Mouse (Mus musculus) CH12.LX (cell line): ENCODE measurements around the gene Fra10ac1. TPM values are rescaled to one million over a fixed set of nuclear protein-coding genes. Genes with fewer than 3 reads are reported as not detected.

Experiments used
- DNase-seq: peaks from one replicate; pipeline ENCODE4 v3.0.0-alpha.2; 2013; ENCODE audit errors: extremely low read depth
- H3K27ac ChIP-seq: 2 replicates; pipeline ENCODE4 v1.5.1; 2012; ENCODE audit warnings: low read depth, mild to moderate bottlenecking, control low read depth, moderate library complexity; ENCODE audit not compliant: insufficient read depth
- H3K27me3 ChIP-seq: replicated peaks from 2 replicates; pipeline ENCODE3; 2012; ENCODE audit warnings: inconsistent platforms
- H3K36me3 ChIP-seq, 2 experiments: replicated peaks in 1 of 2; 2 replicates each; pipeline versions ENCODE3 to v1.6.1; 2012; ENCODE audit warnings: inconsistent platforms in 1 of 2, low read length in 1 of 2, mild to moderate bottlenecking in 1 of 2, mixed read lengths in 1 of 2, moderate library complexity in 1 of 2; ENCODE audit not compliant: control insufficient read depth in 1 of 2, insufficient read depth in 1 of 2
- H3K4me1 ChIP-seq, 2 experiments: 2 replicates each; pipeline ENCODE4 v1.6.1; 2012; ENCODE audit warnings: inconsistent platforms in 1 of 2, moderate library complexity in 1 of 2; ENCODE audit not compliant: insufficient read depth in 2 of 2, control insufficient read depth in 1 of 2
- H3K4me2 ChIP-seq: 2 replicates; pipeline ENCODE4 v1.6.1; 2012; ENCODE audit warnings: low read depth, mild to moderate bottlenecking, control low read depth; ENCODE audit not compliant: poor library complexity, insufficient read depth, severe bottlenecking
- H3K4me3 ChIP-seq, 3 experiments: fragments of 150-350 bp in 1 of 3; sonication (generic) in 1 of 3; replicated peaks in 1 of 3; 2 replicates each; pipeline versions ENCODE3 to v1.5.1; 2011 to 2012; ENCODE audit warnings: low read depth in 2 of 3, low read length in 2 of 3, mild to moderate bottlenecking in 2 of 3, moderate library complexity in 2 of 3, control low read depth in 1 of 3, improper control_type of control experiment in 1 of 3, inconsistent platforms in 1 of 3, mixed read lengths in 1 of 3; ENCODE audit not compliant: poor library complexity in 1 of 3
- H3K79me2 ChIP-seq: replicated peaks from 2 replicates; pipeline ENCODE4 v1.6.1; 2012; ENCODE audit warnings: mild to moderate bottlenecking, moderate library complexity; ENCODE audit not compliant: control insufficient read depth, poor library complexity, insufficient read depth, severe bottlenecking; ENCODE audit errors: extremely low read depth
- H3K9ac ChIP-seq: 2 replicates; pipeline ENCODE4 v1.6.1; 2012; ENCODE audit warnings: low read depth, mild to moderate bottlenecking, control low read depth, moderate library complexity; ENCODE audit not compliant: insufficient read depth
- H3K9me3 ChIP-seq: replicated peaks from 2 replicates; pipeline ENCODE3; 2012; ENCODE audit warnings: low read length, inconsistent platforms, mixed read lengths
- CHD2 ChIP-seq: IDR thresholded peaks from 2 replicates; pipeline ENCODE4 v1.6.1; 2011; ENCODE audit warnings: low read length, improper control_type of control experiment
- E2F4 ChIP-seq: IDR thresholded peaks from 2 replicates; pipeline ENCODE4 v1.6.1; 2011; ENCODE audit warnings: low read depth, low read length, improper control_type of control experiment; ENCODE audit not compliant: insufficient replicate concordance
- GABPA ChIP-seq: IDR thresholded peaks from 2 replicates; pipeline ENCODE4 v1.6.1; 2012; ENCODE audit warnings: low read depth, low read length, improper control_type of control experiment, inconsistent platforms; ENCODE audit not compliant: insufficient replicate concordance
- MAZ ChIP-seq: IDR thresholded peaks from 2 replicates; pipeline ENCODE4 v1.6.1; 2012; ENCODE audit warnings: low read depth, mild to moderate bottlenecking, inconsistent platforms, low read length, improper control_type of control experiment, moderate library complexity
- MXI1 ChIP-seq: IDR thresholded peaks from 2 replicates; pipeline ENCODE4 v1.6.1; 2011; ENCODE audit warnings: mild to moderate bottlenecking, low read depth, low read length, improper control_type of control experiment
- RCOR1 ChIP-seq: conservative IDR thresholded peaks from 2 replicates; pipeline ENCODE4 v1.6.1; 2012; ENCODE audit warnings: low read depth, mild to moderate bottlenecking, inconsistent platforms, low read length, improper control_type of control experiment
- TBP ChIP-seq: conservative IDR thresholded peaks from 2 replicates; pipeline ENCODE4 v1.6.1; 2011; ENCODE audit warnings: low read depth, low read length, improper control_type of control experiment
- USF1 ChIP-seq: IDR thresholded peaks from 2 replicates; pipeline ENCODE4 v1.6.1; 2014; ENCODE audit warnings: low read depth, mild to moderate bottlenecking, inconsistent platforms, low read length, improper control_type of control experiment
- dilution Hi-C: fragments of 300-500 bp; cut with MboI; formaldehyde crosslinking; loops from 2 replicates; pipeline ENCODE4 v1.14.3; 2020; ENCODE audit warnings: low sequenced_read_pairs; ENCODE audit not compliant: extremely low pct_unique_long_range_greater_than_20kb, extremely low pct_ligation_motif_present
- in situ Hi-C: fragments of 300-500 bp; cut with MboI; formaldehyde crosslinking; loops from 3 replicates; pipeline ENCODE4 v1.14.3; 2019; ENCODE audit warnings: low sequenced_read_pairs, low pct_ligation_motif_present, low pct_unique_long_range_greater_than_20kb, mixed read lengths
- polyA plus RNA-seq: library from polyadenylated mRNA; unstranded; fragments of >175 nt; gene quantifications from 2 replicates; pipeline ENCODE4 v1.2.1, GENCODE M21; 2012; ENCODE audit warnings: low read depth; ENCODE audit not compliant: insufficient read length
- total RNA-seq, 2 experiments: library from RNA; depleted of rRNA; stranded (reverse); fragments of 300-350 nt in 1 of 2; fragments of >200 nt in 1 of 2; gene quantifications; 2 replicates each; pipeline ENCODE4 v1.2.3; 2012 to 2014

The Fra10ac1 gene
- total and polyA plus RNA-seq, 3 experiments = 21.1 to 50.4 (median 21.6) TPM

DNA sequence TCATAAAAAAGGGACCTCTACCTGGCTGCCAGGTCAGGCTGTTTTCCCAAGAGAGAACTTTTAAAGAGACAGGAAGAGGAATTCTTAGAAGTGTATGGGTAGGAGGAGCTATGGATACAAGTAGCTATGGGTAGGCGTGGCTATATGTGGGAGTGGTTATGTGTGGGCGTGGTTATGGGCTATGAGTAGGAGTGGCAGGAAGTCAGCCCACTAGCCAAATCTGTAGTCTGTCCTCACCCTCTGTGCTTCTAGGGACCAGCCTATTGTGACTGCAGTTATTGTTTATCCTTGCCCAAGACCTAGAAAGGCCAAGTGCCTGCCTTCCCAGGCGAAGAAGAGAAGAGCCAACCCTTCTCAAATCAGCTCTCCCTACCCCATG is 13.9 kb upstream of the Fra10ac1 start:
- Histone ChIP-seq H3K79me2 (no peaks in the 10 kb centered on the region), H3K4me3 (no peak overlapping the region), H3K4me1 (peaks cover 6 to 20% of the 10 kb centered on the region in 2 experiments), H3K9ac (no peak overlapping the region), H3K36me3 (no peaks in the 10 kb centered on the region), H3K27ac (no peak overlapping the region), H3K9me3 (no peaks in the 10 kb centered on the region), H3K27me3 (no peaks in the 10 kb centered on the region), H3K4me2 (no peak overlapping the region)
- dilution Hi-C loops = no loop called here
- peak; percentile 86 for DNase-seq
- TF ChIP-seq USF1 (no peak), TBP (0 out of 2 replicates have a peak, but pooled peaks have one; percentile 30), RCOR1 (no peak), E2F4 (no peak)
- TF ChIP-seq, all 38 proteins: peak for 1
- in situ Hi-C loops = no loop called here

DNA sequence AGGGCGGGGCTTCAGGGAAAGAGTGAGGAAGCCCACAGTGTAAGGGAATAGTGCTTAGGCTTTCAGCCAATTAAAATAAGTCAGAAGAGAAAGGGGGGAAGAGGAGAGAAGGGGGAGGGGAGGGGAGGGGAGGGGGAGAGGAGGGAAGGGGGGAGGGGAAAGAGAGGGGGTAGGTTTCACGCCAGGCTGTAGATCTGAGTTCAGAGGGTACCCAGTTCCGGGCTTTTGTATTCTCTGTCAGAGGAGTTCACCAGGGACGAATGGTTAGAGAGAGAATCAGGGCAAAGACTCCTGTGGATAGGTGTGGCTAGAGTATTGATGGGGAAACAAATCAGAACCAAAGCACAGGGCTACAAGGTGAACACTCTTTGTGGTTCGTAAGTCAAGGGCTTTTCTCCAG is 12.6 kb upstream of the Fra10ac1 start:
- no peak for TF ChIP-seq MAZ
- dilution Hi-C loops = no loop called here
- Histone ChIP-seq H3K9ac (no peak overlapping the region), H3K79me2 (no peaks in the 10 kb centered on the region), H3K4me1 (peaks cover 6 to 20% of the 10 kb centered on the region in 2 experiments), H3K9me3 (no peaks in the 10 kb centered on the region), H3K4me3 (no peak overlapping the region), H3K36me3 (no peaks in the 10 kb centered on the region), H3K27me3 (no peaks in the 10 kb centered on the region), H3K4me2 (no peak overlapping the region), H3K27ac (no peak overlapping the region)
- in situ Hi-C loops = no loop called here
- DNase-seq = no peak

DNA sequence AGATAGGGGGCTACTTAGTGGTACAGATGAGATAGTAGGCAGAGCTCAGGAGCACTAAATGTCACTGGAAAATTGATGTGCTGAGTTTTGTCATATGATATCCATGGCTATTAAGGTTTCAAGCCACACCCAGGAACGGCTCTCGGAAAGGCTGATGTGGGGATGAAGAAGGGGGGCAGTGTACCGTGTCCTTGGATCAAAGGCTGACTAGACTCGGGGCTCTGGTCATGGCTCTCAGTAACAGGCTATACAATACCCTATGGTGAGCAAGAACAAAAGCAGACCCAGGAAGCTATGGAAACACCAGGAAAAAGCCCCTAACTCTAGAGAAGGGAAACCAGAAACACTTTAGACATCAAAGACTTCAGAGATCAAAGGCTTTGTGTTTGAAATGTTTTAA is 8.6 kb upstream of the Fra10ac1 start:
- Histone ChIP-seq H3K79me2 (no peaks in the 10 kb centered on the region), H3K4me1 (peaks cover 0 to 3% of the 10 kb centered on the region in 2 experiments; a peak in 2 of 4 replicates), H3K9ac (no peak overlapping the region), H3K36me3 (no peaks in the 10 kb centered on the region), H3K4me3 (no peak overlapping the region), H3K27ac (no peak overlapping the region), H3K4me2 (no peak overlapping the region), H3K27me3 (no peaks in the 10 kb centered on the region), H3K9me3 (peaks cover 2% of the 10 kb centered on the region)
- in situ Hi-C loops (no loop called here), dilution Hi-C loops (no loop called here)
- no peak for TF ChIP-seq GABPA
- TF ChIP-seq MXI1 = no peak
- TF ChIP-seq CHD2 = no peak
- DNase-seq = no peak
